Mouse (Mus musculus) CH12.LX (cell line): ENCODE data around the gene Ldlrad3.

ENCODE experiments used
- CHD1 ChIP-seq: IDR thresholded peaks from 2 replicates; pipeline ENCODE4 v1.6.1; 2012; ENCODE audit warnings: low read depth, low read length, improper control_type of control experiment, inconsistent platforms
- CTCF ChIP-seq, 2 experiments: IDR thresholded peaks in 1 of 2; conservative IDR thresholded peaks in 1 of 2; 2 replicates each; pipeline ENCODE4 v1.5.1; 2011 to 2012; ENCODE audit warnings: low read depth in 2 of 2, low read length in 2 of 2, improper control_type of control experiment in 1 of 2, inconsistent platforms in 1 of 2, mild to moderate bottlenecking in 1 of 2, moderate library complexity in 1 of 2
- GABPA ChIP-seq: IDR thresholded peaks from 2 replicates; pipeline ENCODE4 v1.6.1; 2012; ENCODE audit warnings: low read depth, low read length, improper control_type of control experiment, inconsistent platforms; ENCODE audit not compliant: insufficient replicate concordance
- MAX ChIP-seq: IDR thresholded peaks from 2 replicates; pipeline ENCODE4 v1.6.1; 2011; ENCODE audit warnings: low read length, improper control_type of control experiment
- NELFE ChIP-seq: IDR thresholded peaks from 2 replicates; pipeline ENCODE4 v1.6.1; 2011; ENCODE audit warnings: low read depth, low read length, improper control_type of control experiment
- POLR2A ChIP-seq: IDR thresholded peaks from 2 replicates; pipeline ENCODE4 v1.6.1; 2011; ENCODE audit warnings: low read depth, mild to moderate bottlenecking, improper control_type of control experiment, low read length
- RAD21 ChIP-seq: IDR thresholded peaks from 2 replicates; pipeline ENCODE4 v1.6.1; 2011; ENCODE audit warnings: low read depth, mild to moderate bottlenecking, low read length, improper control_type of control experiment, moderate library complexity

DNA sequence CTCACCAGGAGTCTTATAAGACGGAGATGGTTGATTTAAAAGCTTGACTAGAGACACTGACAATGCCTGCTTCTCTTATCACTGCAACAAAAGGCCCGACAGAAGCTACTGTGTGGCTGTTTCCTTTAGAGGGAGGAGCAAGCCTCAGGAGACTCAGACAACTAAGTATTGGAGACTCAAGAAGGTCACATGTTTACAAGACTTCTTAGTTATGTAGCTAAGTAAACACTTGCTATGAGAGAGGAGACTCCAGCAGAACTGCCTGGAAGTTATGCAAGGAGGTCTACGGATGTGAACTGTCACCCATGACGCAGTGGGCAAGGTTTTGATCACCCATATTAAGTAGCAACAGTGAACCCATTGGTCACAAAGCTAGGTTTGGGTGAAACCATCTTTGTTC, 113.3 kb downstream of the Ldlrad3 start:
- TF ChIP-seq NELFE (no peak), CTCF (conservative IDR thresholded peaks at IDR 0.05 in 1 of 2, IDR thresholded peaks at IDR 0.05 in 1 of 2; ENCODE audit: low read depth in 2 of 2, low read length in 2 of 2) (no peak), RAD21 (no peak), GABPA (no peak), POLR2A (no peak), CHD1 (no peak), MAX (no peak)
